Mouse (Mus musculus) intestine, embryonic 15.5 days (tissue): ENCODE measurements around the gene Arv1. TPM values are rescaled to one million over a fixed set of nuclear protein-coding genes. Genes with fewer than 3 reads are reported as not detected.

ENCODE experiments used
- ATAC-seq: fragments of 200-750 bp; cut with Nextera tagmentation; 2 replicates; pipeline ENCODE4 v1.8.0; 2017; ENCODE audit warnings: moderate TSS enrichment, moderate library complexity
- H3K27ac ChIP-seq: fragments of 300-500 bp; sonication (generic); 2 replicates; pipeline ENCODE4 v1.5.1; 2015; ENCODE audit warnings: mild to moderate bottlenecking, inconsistent platforms
- H3K27me3 ChIP-seq: fragments of 300-500 bp; sonication (generic); replicated peaks from 2 replicates; pipeline ENCODE4 v1.6.1; 2015; ENCODE audit warnings: inconsistent platforms
- H3K36me3 ChIP-seq: fragments of 300-500 bp; sonication (generic); 2 replicates; pipeline ENCODE4 v1.6.1; 2015; ENCODE audit warnings: inconsistent platforms
- H3K4me1 ChIP-seq: fragments of 300-500 bp; sonication (generic); replicated peaks from 2 replicates; pipeline ENCODE4 v1.6.1; 2015; ENCODE audit warnings: inconsistent platforms
- H3K4me2 ChIP-seq: fragments of 300-500 bp; sonication (generic); replicated peaks from 2 replicates; pipeline ENCODE4 v1.6.1; 2015; ENCODE audit warnings: mild to moderate bottlenecking, inconsistent platforms
- H3K4me3 ChIP-seq: fragments of 300-500 bp; sonication (generic); replicated peaks from 2 replicates; pipeline ENCODE4 v1.5.1; 2015; ENCODE audit warnings: inconsistent platforms
- H3K9ac ChIP-seq: fragments of 300-500 bp; sonication (generic); 2 replicates; pipeline ENCODE4 v1.6.1; 2015; ENCODE audit warnings: inconsistent platforms
- H3K9me3 ChIP-seq: fragments of 300-500 bp; sonication (generic); 2 replicates; pipeline ENCODE4 v1.6.1; 2016; ENCODE audit warnings: inconsistent platforms
- WGBS: fragments of 180-500 bp; shearing (Covaris S2); methylation state at CpG from one replicate; pipeline ENCODE4 v1.1.7; 2015; 5-methylcytosine and 5-hydroxymethylcytosine counted together
- polyA plus RNA-seq: library from polyadenylated mRNA; unstranded; fragments of >200 nt; fragmentation: Nextera tagmentation; extraction: Ambion mirVana; gene quantifications from 2 replicates; pipeline ENCODE4 v1.2.1, GENCODE M21; 2015

Gene Arv1
- polyA plus RNA-seq, 1 experiment from 2014 or later, result 20.9 TPM

GRCm38 (mm10) chr8:124700271-124700670 lies 21.7 kb upstream of the Arv1 start:
- Histone ChIP-seq H3K4me1 (0 out of 2 replicates have a peak, but pooled peaks cover 4% of the 10 kb centered on the region), H3K36me3 (no peaks in the 10 kb centered on the region; the same call in 1 of the 2 replicates), H3K4me3 (no peak overlapping the region), H3K4me2 (no peak overlapping the region), H3K27ac (no peak overlapping the region), H3K9me3 (no peaks in the 10 kb centered on the region), H3K9ac (no peak overlapping the region), H3K27me3 (no peaks in the 10 kb centered on the region)
- no peak for ATAC-seq
- WGBS, result 89% methylated on average over 5 of the region's 5 CpGs

- no peak overlapping the region for H3K9ac ChIP-seq
- H3K27me3 ChIP-seq, result no peaks in the 10 kb centered on the region
- H3K4me3 ChIP-seq, result no peak overlapping the region
- no peak overlapping the region for H3K4me2 ChIP-seq
- 79% methylated on average over 9 of the region's 9 CpGs for WGBS
- no peak overlapping the region for H3K27ac ChIP-seq
- peaks cover 4% of the 10 kb centered on the region; the same call in 1 of the 2 replicates for H3K36me3 ChIP-seq
- no peaks in the 10 kb centered on the region for H3K9me3 ChIP-seq
- no peak for ATAC-seq
- 0 out of 2 replicates have a peak, but pooled peaks cover 3% of the 10 kb centered on the region for H3K4me1 ChIP-seq
These were observed 20.9 kb upstream of the Arv1 start for GRCm38 (mm10) chr8:124701023-124701422.

GRCm38 (mm10) chr8:124702183-124702582 lies 19.8 kb upstream of the Arv1 start:
- H3K4me3 ChIP-seq, result no peak overlapping the region
- H3K27ac ChIP-seq, result no peak overlapping the region
- no peaks in the 10 kb centered on the region for H3K9me3 ChIP-seq
- no peaks in the 10 kb centered on the region for H3K27me3 ChIP-seq
- WGBS, result 85% methylated on average over 3 of the region's 3 CpGs
- ATAC-seq, result no peak
- peaks cover 4% of the 10 kb centered on the region; the same call in 1 of the 2 replicates for H3K36me3 ChIP-seq
- H3K9ac ChIP-seq, result no peak overlapping the region
- H3K4me1 ChIP-seq, result no peaks in the 10 kb centered on the region
- no peak overlapping the region for H3K4me2 ChIP-seq

GRCm38 (mm10) chr8:124703526-124703925 lies 18.4 kb upstream of the Arv1 start:
- Histone ChIP-seq H3K4me1 (no peaks in the 10 kb centered on the region), H3K27ac (no peak overlapping the region), H3K36me3 (peaks cover 4% of the 10 kb centered on the region; the same call in 1 of the 2 replicates), H3K27me3 (no peaks in the 10 kb centered on the region), H3K9me3 (no peaks in the 10 kb centered on the region), H3K4me2 (no peak overlapping the region), H3K4me3 (no peak overlapping the region), H3K9ac (no peak overlapping the region)
- 64% methylated on average over 4 of the region's 4 CpGs for WGBS
- no peak for ATAC-seq

- no peaks in the 10 kb centered on the region for H3K4me1 ChIP-seq
- no peaks in the 10 kb centered on the region for H3K27me3 ChIP-seq
- H3K27ac ChIP-seq, result no peak overlapping the region
- no peak overlapping the region for H3K9ac ChIP-seq
- peaks cover 6% of the 10 kb centered on the region; the same call in 1 of the 2 replicates for H3K36me3 ChIP-seq
- H3K9me3 ChIP-seq, result no peaks in the 10 kb centered on the region
- ATAC-seq, result no peak
- H3K4me3 ChIP-seq, result no peak overlapping the region
- no peak overlapping the region for H3K4me2 ChIP-seq
- 78% methylated on average over 4 of the region's 4 CpGs for WGBS
These were observed 17.6 kb upstream of the Arv1 start for GRCm38 (mm10) chr8:124704376-124704775.

GRCm38 (mm10) chr8:124705823-124706222 lies 16.1 kb upstream of the Arv1 start:
- Histone ChIP-seq H3K9me3 (no peaks in the 10 kb centered on the region), H3K27ac (no peak overlapping the region), H3K27me3 (no peaks in the 10 kb centered on the region), H3K9ac (no peak overlapping the region), H3K36me3 (peaks cover 9% of the 10 kb centered on the region; the same call in 1 of the 2 replicates), H3K4me2 (no peak overlapping the region), H3K4me3 (no peak overlapping the region), H3K4me1 (no peaks in the 10 kb centered on the region)
- peak; percentile 74; the same call in 1 of the 2 replicates for ATAC-seq
- 89% methylated on average over 8 of the region's 8 CpGs for WGBS

- ATAC-seq, result no peak
- no peak overlapping the region for H3K4me3 ChIP-seq
- WGBS, result 93% methylated on average over 6 of the region's 6 CpGs
- H3K27ac ChIP-seq, result no peak overlapping the region
- no peaks in the 10 kb centered on the region for H3K9me3 ChIP-seq
- no peak overlapping the region for H3K9ac ChIP-seq
- H3K27me3 ChIP-seq, result no peaks in the 10 kb centered on the region
- H3K36me3 ChIP-seq, result peaks cover 22% of the 10 kb centered on the region; the same call in 1 of the 2 replicates
- no peaks in the 10 kb centered on the region for H3K4me1 ChIP-seq
- H3K4me2 ChIP-seq, result no peak overlapping the region
These were observed 8.7 kb upstream of the Arv1 start for GRCm38 (mm10) chr8:124713207-124713606.

- Histone ChIP-seq H3K9me3 (no peaks in the 10 kb centered on the region), H3K4me3 (no peak overlapping the region), H3K4me2 (no peak overlapping the region), H3K36me3 (peaks cover 16% of the 10 kb centered on the region; the same call in 1 of the 2 replicates), H3K4me1 (peaks cover 6% of the 10 kb centered on the region), H3K9ac (no peak overlapping the region), H3K27me3 (no peaks in the 10 kb centered on the region), H3K27ac (no peak overlapping the region)
- WGBS, result 80% methylated on average over 8 of the region's 8 CpGs
- ATAC-seq, result no peak
These were observed 6.2 kb upstream of the Arv1 start for GRCm38 (mm10) chr8:124715736-124716135.

- Histone ChIP-seq H3K9ac (no peak overlapping the region), H3K27ac (no peak overlapping the region), H3K4me3 (no peak overlapping the region), H3K27me3 (no peaks in the 10 kb centered on the region), H3K9me3 (no peaks in the 10 kb centered on the region), H3K36me3 (no peaks in the 10 kb centered on the region), H3K4me1 (peaks cover 21% of the 10 kb centered on the region), H3K4me2 (no peak overlapping the region)
- 79% methylated on average over 7 of the region's 7 CpGs for WGBS
- no peak for ATAC-seq
These were observed 1.8 kb upstream of the Arv1 start for GRCm38 (mm10) chr8:124720133-124720532.

GRCm38 (mm10) chr8:124720938-124721861 lies 739 bp upstream of the Arv1 start:
- no peaks in the 10 kb centered on the region for H3K27me3 ChIP-seq
- H3K27ac ChIP-seq, result no peak overlapping the region
- H3K4me3 ChIP-seq, result peak overlapping the region; percentile 97
- no peaks in the 10 kb centered on the region for H3K9me3 ChIP-seq
- H3K36me3 ChIP-seq, result no peaks in the 10 kb centered on the region
- H3K4me2 ChIP-seq, result peak overlapping the region; percentile 83
- H3K9ac ChIP-seq, result peak overlapping the region; percentile 85
- ATAC-seq, result peak; percentile 69
- H3K4me1 ChIP-seq, result peaks cover 21% of the 10 kb centered on the region
- 3% methylated on average over 30 of the region's 31 CpGs for WGBS

- Histone ChIP-seq H3K4me2 (no peak overlapping the region), H3K36me3 (peaks cover 3% of the 10 kb centered on the region; the same call in 1 of the 2 replicates), H3K4me1 (peaks cover 21% of the 10 kb centered on the region), H3K27ac (no peak overlapping the region), H3K4me3 (no peak overlapping the region), H3K9ac (no peak overlapping the region), H3K9me3 (no peaks in the 10 kb centered on the region), H3K27me3 (no peaks in the 10 kb centered on the region)
- WGBS, result 95% methylated on average over 7 of the region's 7 CpGs
- ATAC-seq, result no peak
These were observed 2.4 kb downstream of the Arv1 start for GRCm38 (mm10) chr8:124724301-124724700.

GRCm38 (mm10) chr8:124732828-124733227 lies 10.9 kb downstream of the Arv1 start:
- peaks cover 46% of the 10 kb centered on the region for H3K36me3 ChIP-seq
- H3K9me3 ChIP-seq, result no peaks in the 10 kb centered on the region
- no peaks in the 10 kb centered on the region for H3K4me1 ChIP-seq
- no peak overlapping the region for H3K27ac ChIP-seq
- no peaks in the 10 kb centered on the region for H3K27me3 ChIP-seq
- H3K9ac ChIP-seq, result no peak overlapping the region
- ATAC-seq, result no peak
- WGBS, result 90% methylated on average over 8 of the region's 8 CpGs
- H3K4me3 ChIP-seq, result no peak overlapping the region
- no peak overlapping the region for H3K4me2 ChIP-seq
